Mouse (Mus musculus) spleen, adult 2 months (tissue): Measurements from ENCODE around the gene Tvp23b. TPM values are rescaled to one million over a fixed set of nuclear protein-coding genes. Genes with fewer than 3 reads are reported as not detected.

Experiments used
- DNase-seq, 2 experiments: peaks; one replicate each; pipeline versions ENCODE4 v3.0.0 to v3.0.0-alpha.2; 2012 to 2021; ENCODE audit warnings: low spot score in 2 of 2, low read depth in 1 of 2
- H3K27ac ChIP-seq: fragments of 200-500 bp; 2 replicates; pipeline ENCODE4 v1.5.1; 2012; ENCODE audit warnings: low read length, inconsistent platforms; ENCODE audit not compliant: insufficient read depth
- H3K27me3 ChIP-seq: fragments of 200-500 bp; 2 replicates; pipeline ENCODE4 v1.6.1; 2012; ENCODE audit warnings: mild to moderate bottlenecking, moderate library complexity, low read length, inconsistent platforms; ENCODE audit not compliant: control insufficient read depth, insufficient read depth
- H3K36me3 ChIP-seq: fragments of 200-500 bp; 2 replicates; pipeline ENCODE4 v1.6.1; 2012; ENCODE audit warnings: mild to moderate bottlenecking, low read length, inconsistent platforms; ENCODE audit not compliant: control insufficient read depth, insufficient read depth
- H3K4me1 ChIP-seq: fragments of 200-500 bp; 2 replicates; pipeline ENCODE4 v1.6.1; 2011; ENCODE audit warnings: inconsistent platforms; ENCODE audit not compliant: control insufficient read depth, insufficient read depth, insufficient read length
- H3K4me3 ChIP-seq: fragments of 200-500 bp; 2 replicates; pipeline ENCODE4 v1.5.1; 2011; ENCODE audit warnings: mild to moderate bottlenecking, inconsistent platforms; ENCODE audit not compliant: insufficient read depth, insufficient read length; ENCODE audit errors: extremely low read depth
- CTCF ChIP-seq: fragments of 200-500 bp; IDR thresholded peaks from 2 replicates; pipeline ENCODE4 v1.5.1; 2011; ENCODE audit warnings: mild to moderate bottlenecking, inconsistent platforms; ENCODE audit not compliant: insufficient read depth, insufficient read length, insufficient replicate concordance; ENCODE audit errors: extremely low read depth
- POLR2A ChIP-seq: fragments of 200-500 bp; IDR thresholded peaks from 2 replicates; pipeline ENCODE4 v1.6.1; 2011; ENCODE audit warnings: low read depth, low read length, inconsistent platforms
- WGBS: fragments of 180-500 bp; shearing (Covaris S2); methylation state at CpG from one replicate; pipeline ENCODE4 v1.1.7; 2018; 5-methylcytosine and 5-hydroxymethylcytosine counted together
- polyA plus RNA-seq: library from polyadenylated mRNA; depleted of rRNA; stranded (reverse); fragments of >200 nt; gene quantifications from 2 replicates; pipeline ENCODE4 v1.2.3, GENCODE M21; 2012

Tvp23b gene
- polyA plus RNA-seq, 1 experiment = 6.2 TPM

- H3K4me1 ChIP-seq = 0 out of 2 replicates have a peak, but pooled peaks cover 3% of the 10 kb centered on the region
- H3K27ac ChIP-seq = no peak overlapping the region
- H3K4me3 ChIP-seq = no peak overlapping the region
- DNase-seq = no peak
- no peaks in the 10 kb centered on the region for H3K27me3 ChIP-seq
- 84% methylated on average over 2 of the region's 2 CpGs for WGBS
- H3K36me3 ChIP-seq = no peaks in the 10 kb centered on the region
- TF ChIP-seq CTCF = no peak
- TF ChIP-seq POLR2A = no peak
Observed at GRCm38 (mm10) chr11:62913141-62913540, 33.9 kb downstream of the Tvp23b start.

- WGBS = 63% methylated on average over 6 of the region's 6 CpGs
- peak in 1 of 2 experiments; percentile 11 for DNase-seq
- H3K4me1 ChIP-seq = 0 out of 2 replicates have a peak, but pooled peaks cover 3% of the 10 kb centered on the region
- no peaks in the 10 kb centered on the region for H3K27me3 ChIP-seq
- TF ChIP-seq POLR2A (no peak), CTCF (no peak)
- H3K27ac ChIP-seq = no peak overlapping the region
- H3K36me3 ChIP-seq = no peaks in the 10 kb centered on the region
- H3K4me3 ChIP-seq = no peak overlapping the region
Observed at GRCm38 (mm10) chr11:62914532-62914931, 35.3 kb downstream of the Tvp23b start.

GRCm38 (mm10) chr11:62915486-62915885 is 36.2 kb downstream of the Tvp23b start:
- Histone ChIP-seq H3K4me3 (no peak overlapping the region), H3K27me3 (no peaks in the 10 kb centered on the region), H3K36me3 (no peaks in the 10 kb centered on the region), H3K4me1 (0 out of 2 replicates have a peak, but pooled peaks cover 3% of the 10 kb centered on the region), H3K27ac (no peak overlapping the region)
- 33% methylated on average over 2 of the region's 2 CpGs for WGBS
- no peak for TF ChIP-seq CTCF
- TF ChIP-seq POLR2A = no peak
- no peak for DNase-seq

- peaks cover 3% of the 10 kb centered on the region; the same call in 1 of the 2 replicates for H3K4me1 ChIP-seq
- H3K27ac ChIP-seq = no peak overlapping the region
- no peak overlapping the region for H3K4me3 ChIP-seq
- no peaks in the 10 kb centered on the region for H3K36me3 ChIP-seq
- 28% methylated on average over 2 of the region's 2 CpGs for WGBS
- TF ChIP-seq POLR2A (no peak), CTCF (no peak)
- no peak for DNase-seq
- no peaks in the 10 kb centered on the region for H3K27me3 ChIP-seq
Observed at GRCm38 (mm10) chr11:62916765-62917164, 37.5 kb downstream of the Tvp23b start.

GRCm38 (mm10) chr11:62919946-62920742 is 40.9 kb downstream of the Tvp23b start:
- Histone ChIP-seq H3K36me3 (no peaks in the 10 kb centered on the region), H3K27ac (no peak overlapping the region; the same call in 1 of the 2 replicates), H3K27me3 (no peaks in the 10 kb centered on the region), H3K4me1 (peaks cover 3% of the 10 kb centered on the region; the same call in 1 of the 2 replicates), H3K4me3 (no peak overlapping the region)
- WGBS = 78% methylated on average over 6 of the region's 6 CpGs
- TF ChIP-seq POLR2A = no peak
- no peak for TF ChIP-seq CTCF
- no peak for DNase-seq

- 33% methylated on average over 6 of the region's 6 CpGs for WGBS
- no peaks in the 10 kb centered on the region for H3K36me3 ChIP-seq
Observed at GRCm38 (mm10) chr11:62920743-62921050, 41.4 kb downstream of the Tvp23b start.

More at GRCm38 (mm10) chr11:62920743-62921050, 41.4 kb downstream of the Tvp23b start:
- H3K27me3 ChIP-seq = no peaks in the 10 kb centered on the region
- H3K4me3 ChIP-seq = no peak overlapping the region
- H3K4me1 ChIP-seq = peaks cover 3% of the 10 kb centered on the region; the same call in 1 of the 2 replicates
- TF ChIP-seq POLR2A (no peak), CTCF (no peak)
- H3K27ac ChIP-seq = no peak overlapping the region
- DNase-seq = no peak
